Mouse (Mus musculus) heart, embryonic 11.5 days (tissue): ENCODE measurements around the gene Hoxc4. TPM values are rescaled to one million over a fixed set of nuclear protein-coding genes. Genes with fewer than 3 reads are reported as not detected.
A peak's percentile ranks its signal among the peaks of the same experiment; 100 is the strongest.

Source experiments
- ATAC-seq: fragments of 200-750 bp; cut with Nextera tagmentation; replicated peaks from 2 replicates; pipeline ENCODE4 v1.8.0; 2017; ENCODE audit warnings: moderate library complexity; ENCODE audit not compliant: insufficient number of reproducible peaks, low FRiP score, low TSS enrichment
- H3K27ac ChIP-seq: fragments of 300-500 bp; sonication (generic); 2 replicates; pipeline ENCODE4 v1.5.1; 2014; ENCODE audit warnings: mild to moderate bottlenecking, low read depth, low read length
- H3K27me3 ChIP-seq: fragments of 300-500 bp; sonication (generic); 2 replicates; pipeline ENCODE4 v1.6.1; 2014; ENCODE audit warnings: mild to moderate bottlenecking, low read length, mixed read lengths; ENCODE audit not compliant: control insufficient read depth, insufficient read depth
- H3K36me3 ChIP-seq: fragments of 300-500 bp; sonication (generic); 2 replicates; pipeline ENCODE4 v1.6.1; 2014; ENCODE audit warnings: mild to moderate bottlenecking, low read length, moderate library complexity, mixed read lengths; ENCODE audit not compliant: control insufficient read depth, insufficient read depth
- H3K4me1 ChIP-seq: fragments of 300-500 bp; sonication (generic); 2 replicates; pipeline ENCODE4 v1.6.1; 2014; ENCODE audit warnings: low read length; ENCODE audit not compliant: control insufficient read depth, insufficient read depth
- H3K4me2 ChIP-seq: fragments of 300-500 bp; sonication (generic); 2 replicates; pipeline ENCODE4 v1.6.1; 2014; ENCODE audit warnings: mild to moderate bottlenecking, moderate library complexity
- H3K4me3 ChIP-seq: fragments of 300-500 bp; sonication (generic); 2 replicates; pipeline ENCODE4 v1.5.1; 2014; ENCODE audit warnings: low read depth, low read length
- H3K9ac ChIP-seq: fragments of 300-500 bp; sonication (generic); 2 replicates; pipeline ENCODE4 v1.6.1; 2014; ENCODE audit warnings: mild to moderate bottlenecking, low read depth, low read length, moderate library complexity
- H3K9me3 ChIP-seq: fragments of 300-500 bp; sonication (generic); replicated peaks from 2 replicates; pipeline ENCODE4 v1.6.1; 2016; ENCODE audit warnings: low read length; ENCODE audit not compliant: control insufficient read depth
- WGBS: fragments of 180-500 bp; shearing (Covaris S2); extraction: QIAGEN DNeasy Blood & Tissue Kit; methylation state at CpG from one replicate; pipeline ENCODE4 v1.1.7; 2014; ENCODE audit not compliant: insufficient replicate concordance; 5-methylcytosine and 5-hydroxymethylcytosine counted together
- polyA plus RNA-seq: library from polyadenylated mRNA; unstranded; fragments of >200 nt; fragmentation: Nextera tagmentation; extraction: Ambion mirVana; gene quantifications from 2 replicates; pipeline ENCODE4 v1.2.1, GENCODE M21; 2014

Hoxc4 gene
- 1.2 and 2.0 TPM in 2 replicates for polyA plus RNA-seq

DNA sequence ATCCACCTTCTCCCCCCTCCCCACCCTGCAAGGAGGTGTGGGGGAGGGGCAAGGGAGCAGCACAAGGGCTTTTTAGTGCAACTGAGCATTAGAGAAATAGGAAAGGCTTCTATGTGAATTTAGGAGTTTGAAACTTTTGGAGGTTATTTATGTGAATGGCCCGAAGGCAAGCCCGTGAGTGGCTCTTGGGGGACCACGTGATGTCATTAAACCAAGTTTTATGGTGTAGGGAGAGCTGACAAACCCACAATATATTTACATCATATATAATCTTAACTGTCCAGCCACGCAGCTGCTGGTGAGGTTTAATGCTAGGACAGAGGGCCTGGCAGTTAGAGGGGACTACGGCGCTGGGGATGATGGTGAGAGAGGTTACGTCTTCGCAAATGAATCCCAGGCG, at the start of gene Hoxc4:
TSS of gene Hoxc4 (plus strand) at position 299 of the 400 bp plus-strand sequence.
- Histone ChIP-seq H3K27me3 (peaks cover 99% of the 10 kb centered on the region), H3K4me3 (no peak within 1 kb of the TSS), H3K9ac (no peak within 1 kb of the TSS), H3K27ac (no peak within 1 kb of the TSS), H3K9me3 (no peaks in the 10 kb centered on the region), H3K36me3 (no peaks in the 10 kb centered on the region), H3K4me2 (no peak within 1 kb of the TSS), H3K4me1 (0 out of 2 replicates have a peak, but pooled peaks cover 3% of the 10 kb centered on the region)
- 9% methylated on average over 9 of the region's 9 CpGs for WGBS
- ATAC-seq = no peak

DNA sequence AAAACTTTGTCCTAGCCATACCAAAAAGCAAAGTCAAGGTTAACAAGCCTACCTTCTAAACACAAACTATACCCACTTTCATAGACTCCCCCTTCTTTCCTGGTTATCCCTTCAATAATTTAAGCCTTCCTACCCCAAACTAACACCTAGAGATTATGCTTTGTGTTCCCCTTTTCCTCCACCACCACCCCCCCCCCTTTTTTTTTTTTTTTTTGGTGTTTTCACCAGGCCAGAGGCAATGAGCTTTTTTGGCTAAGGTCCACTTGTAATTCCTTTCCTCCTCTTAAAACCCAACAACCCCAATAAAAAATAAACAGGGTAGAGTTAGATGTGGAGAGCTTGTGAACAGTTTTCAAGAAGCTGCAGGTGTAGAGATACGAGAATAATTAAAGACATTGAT, 49.4 kb upstream of the Hoxc4 start:
- Histone ChIP-seq H3K4me2 (no peak overlapping the region), H3K4me3 (no peak overlapping the region), H3K9me3 (no peaks in the 10 kb centered on the region), H3K36me3 (no peaks in the 10 kb centered on the region), H3K27ac (no peak overlapping the region), H3K9ac (no peak overlapping the region), H3K27me3 (peaks cover 98% of the 10 kb centered on the region), H3K4me1 (0 out of 2 replicates have a peak, but pooled peaks cover 2% of the 10 kb centered on the region)
- ATAC-seq = no peak
- 22% methylated on average over 1 of the region's 1 CpGs for WGBS

DNA sequence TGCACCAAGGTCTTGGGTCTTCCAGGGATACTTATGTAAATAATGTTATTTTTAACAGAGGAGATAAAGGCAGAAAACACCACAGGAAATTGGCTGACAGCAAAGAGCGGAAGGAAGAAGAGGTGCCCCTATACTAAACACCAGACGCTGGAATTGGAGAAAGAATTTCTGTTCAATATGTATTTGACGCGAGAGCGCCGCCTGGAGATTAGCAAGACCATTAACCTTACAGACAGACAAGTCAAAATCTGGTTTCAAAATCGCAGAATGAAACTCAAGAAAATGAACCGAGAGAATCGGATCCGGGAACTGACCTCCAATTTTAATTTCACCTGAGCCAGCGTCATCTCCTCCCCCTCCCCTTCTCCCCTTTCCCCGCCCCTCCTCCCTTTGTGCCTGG, 48.0 kb upstream of the Hoxc4 start:
- Histone ChIP-seq H3K4me3 (no peak overlapping the region), H3K36me3 (no peaks in the 10 kb centered on the region), H3K4me1 (0 out of 2 replicates have a peak, but pooled peaks cover 2% of the 10 kb centered on the region), H3K4me2 (no peak overlapping the region), H3K9ac (no peak overlapping the region), H3K9me3 (no peaks in the 10 kb centered on the region), H3K27me3 (peaks cover 96% of the 10 kb centered on the region), H3K27ac (no peak overlapping the region)
- 2% methylated on average over 12 of the region's 12 CpGs for WGBS
- ATAC-seq = no peak

DNA sequence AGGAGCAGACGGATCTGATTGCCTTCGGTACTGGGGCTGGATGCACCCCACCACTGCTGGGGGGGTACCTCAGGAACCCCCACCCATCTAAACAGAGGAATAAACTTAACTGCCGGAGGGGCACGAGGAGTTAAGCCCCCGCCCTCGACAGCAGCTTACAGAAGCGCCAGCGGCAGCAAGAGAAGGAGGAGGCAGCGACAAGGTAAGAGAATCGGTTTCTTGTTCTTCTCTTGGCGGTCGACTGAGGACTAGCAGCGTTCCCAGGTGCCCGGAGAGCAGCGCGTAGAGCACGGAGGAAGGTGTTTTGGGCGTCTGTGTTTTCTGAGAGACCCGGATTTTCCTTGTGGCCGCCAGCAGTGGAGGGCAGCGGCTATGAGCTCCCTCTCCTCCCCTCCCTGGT, 46.5 kb upstream of the Hoxc4 start:
- Histone ChIP-seq H3K27ac (no peak overlapping the region), H3K9me3 (no peaks in the 10 kb centered on the region), H3K4me2 (no peak overlapping the region), H3K9ac (no peak overlapping the region), H3K4me1 (0 out of 2 replicates have a peak, but pooled peaks cover 3% of the 10 kb centered on the region), H3K4me3 (no peak overlapping the region), H3K36me3 (no peaks in the 10 kb centered on the region), H3K27me3 (peaks cover 96% of the 10 kb centered on the region)
- 2% methylated on average over 21 of the region's 21 CpGs for WGBS
- no peak for ATAC-seq

DNA sequence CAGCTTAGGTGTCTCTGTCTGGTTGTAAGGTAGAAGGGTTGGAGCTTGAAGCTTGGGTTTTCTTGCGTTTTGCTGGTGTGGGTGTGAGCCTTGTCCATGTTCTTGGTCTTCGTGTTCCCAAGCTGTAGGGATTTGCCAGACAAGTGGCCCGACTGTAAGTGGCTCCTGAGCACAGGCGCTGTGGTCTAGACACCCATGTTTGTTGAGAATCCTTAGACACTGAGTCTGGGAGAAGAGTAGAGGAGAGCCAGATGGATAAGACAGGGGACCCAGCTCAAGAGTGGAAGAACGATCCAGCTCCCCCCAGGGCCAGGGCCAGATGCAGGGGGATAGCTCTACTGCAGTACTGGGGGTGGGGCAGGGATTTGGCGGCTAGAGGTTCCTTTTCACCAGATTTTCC, 46.0 kb upstream of the Hoxc4 start:
- H3K9ac ChIP-seq = no peak overlapping the region
- no peak overlapping the region for H3K4me3 ChIP-seq
- no peak for ATAC-seq
- H3K9me3 ChIP-seq = no peaks in the 10 kb centered on the region
- no peak overlapping the region for H3K27ac ChIP-seq
- 0 out of 2 replicates have a peak, but pooled peaks cover 3% of the 10 kb centered on the region for H3K4me1 ChIP-seq
- H3K4me2 ChIP-seq = no peak overlapping the region
- H3K27me3 ChIP-seq = peaks cover 96% of the 10 kb centered on the region
- H3K36me3 ChIP-seq = no peaks in the 10 kb centered on the region
- WGBS = 3% methylated on average over 6 of the region's 6 CpGs

DNA sequence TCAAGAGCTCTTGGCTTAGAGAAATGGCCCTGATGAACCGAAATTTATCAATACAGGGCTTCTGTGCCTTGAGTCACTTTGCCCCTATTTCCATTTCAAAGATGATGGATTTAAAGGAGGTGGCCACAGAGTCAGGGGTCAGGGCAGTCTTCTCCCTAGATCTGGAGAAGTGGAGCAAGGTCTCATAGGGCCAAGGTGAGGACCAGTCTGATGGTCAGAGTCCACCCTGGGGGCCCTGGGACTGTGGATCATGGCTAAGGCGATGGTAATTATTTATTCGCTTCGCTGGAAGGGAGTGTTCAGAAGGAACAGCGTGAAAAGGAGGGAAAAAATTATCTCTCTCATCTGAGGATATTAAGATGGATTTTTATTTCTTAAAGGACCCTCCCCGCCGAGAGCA, 43.7 kb upstream of the Hoxc4 start:
- Histone ChIP-seq H3K4me1 (0 out of 2 replicates have a peak, but pooled peaks cover 3% of the 10 kb centered on the region), H3K9me3 (no peaks in the 10 kb centered on the region), H3K9ac (no peak overlapping the region), H3K4me2 (no peak overlapping the region), H3K4me3 (no peak overlapping the region), H3K36me3 (no peaks in the 10 kb centered on the region), H3K27ac (no peak overlapping the region), H3K27me3 (peaks cover 98% of the 10 kb centered on the region)
- WGBS = 6% methylated on average over 7 of the region's 7 CpGs
- no peak for ATAC-seq

DNA sequence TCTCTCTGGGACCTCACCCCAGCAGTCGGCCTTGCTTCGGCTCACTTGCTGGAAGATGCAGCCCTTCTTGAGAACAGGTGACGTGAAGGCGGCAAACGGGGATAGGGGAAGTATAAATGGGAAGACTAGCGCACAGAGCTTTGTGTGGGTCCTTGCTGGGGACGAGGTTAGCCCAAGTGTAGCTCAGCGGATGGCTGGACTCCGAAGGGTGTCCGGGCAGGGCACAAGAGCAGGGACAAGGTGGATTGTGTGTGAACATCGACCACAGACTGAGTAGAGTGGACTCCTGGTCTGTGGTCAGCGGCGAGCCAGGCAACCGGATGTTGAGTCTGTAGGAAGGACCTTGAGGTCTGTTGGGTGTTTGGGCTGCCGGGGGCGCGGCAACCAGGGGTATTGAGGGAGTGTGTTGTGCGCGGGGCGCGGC, 43.0 kb upstream of the Hoxc4 start:
- 1% methylated on average over 21 of the region's 21 CpGs for WGBS

DNA sequence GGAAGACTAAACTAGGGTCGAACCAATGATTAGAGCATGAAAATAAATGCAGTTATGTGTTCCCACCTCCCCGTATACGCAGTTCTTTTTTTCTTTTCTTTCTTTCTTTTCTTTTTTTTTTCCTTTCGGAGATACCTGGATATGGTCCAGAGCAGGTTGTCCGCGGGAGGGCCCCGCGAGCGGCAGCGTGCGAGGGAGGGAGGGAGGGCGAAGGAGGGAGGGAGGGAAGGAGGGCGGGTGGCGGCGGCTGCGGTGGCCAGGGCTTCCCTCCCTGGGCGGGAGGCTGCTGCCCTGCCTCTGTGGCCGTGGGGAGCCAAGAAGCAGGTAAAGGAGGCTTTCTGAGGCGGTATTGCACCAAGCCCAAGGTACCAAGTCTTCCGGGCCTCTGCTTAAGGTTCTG, 42.6 kb upstream of the Hoxc4 start, which contains the start of gene Hoxc9:
TSS of gene Hoxc9 (plus strand) at position 269 of the 400 bp plus-strand sequence.
- Histone ChIP-seq H3K27ac (no peak within 1 kb of the TSS), H3K27me3 (peaks cover 98% of the 10 kb centered on the region), H3K4me2 (peak within 1 kb of the TSS; percentile 45), H3K9ac (no peak within 1 kb of the TSS), H3K4me1 (0 out of 2 replicates have a peak, but pooled peaks cover 3% of the 10 kb centered on the region), H3K4me3 (peak within 1 kb of the TSS; percentile 26; the same call in 1 of the 2 replicates), H3K36me3 (no peaks in the 10 kb centered on the region), H3K9me3 (no peaks in the 10 kb centered on the region)
- ATAC-seq = no peak
- 0% methylated on average over 11 of the region's 20 CpGs for WGBS

More for the DNA sequence above, 43.0 kb upstream of the Hoxc4 start:
- H3K36me3 ChIP-seq = no peaks in the 10 kb centered on the region
- H3K4me3 ChIP-seq = no peak overlapping the region
- H3K27me3 ChIP-seq = peaks cover 98% of the 10 kb centered on the region
- no peak overlapping the region for H3K9ac ChIP-seq
- H3K4me1 ChIP-seq = 0 out of 2 replicates have a peak, but pooled peaks cover 3% of the 10 kb centered on the region
- no peak for ATAC-seq
- H3K27ac ChIP-seq = no peak overlapping the region
- no peaks in the 10 kb centered on the region for H3K9me3 ChIP-seq
- no peak overlapping the region for H3K4me2 ChIP-seq
